Mouse (Mus musculus): ENCODE results near the gene Smpd3. TPM values are rescaled to one million over a fixed set of nuclear protein-coding genes. Genes with fewer than 3 reads are reported as not detected.

Gene Smpd3
- polyA plus RNA-seq, 2 experiments from 2014 or later: 0.07 TPM; not detected in 1

GRCm38 (mm10) chr8:106213959-106214358, 123.8 kb downstream of the Smpd3 start:
- no peak for ATAC-seq

- ATAC-seq: no peak
These were observed 126.4 kb downstream of the Smpd3 start for GRCm38 (mm10) chr8:106211421-106211820.

GRCm38 (mm10) chr8:106210821-106211345, 126.9 kb downstream of the Smpd3 start, which contains the start of the genes Slc7a6os and Prmt7:
Slc7a6os (minus strand) TSS chr8:106210935.
Prmt7 (plus strand) TSS chr8:106210936.
- ATAC-seq: peak; percentile 95

GRCm38 (mm10) chr8:106210035-106210731, 127.6 kb downstream of the Smpd3 start:
- peak; percentile 32 for ATAC-seq

Other genes with a start within 250 kb of the Smpd3 start
- gene Esrp2, start 201.0 kb downstream of the Smpd3 start, polyA plus RNA-seq (2017; shearing (Covaris generic)): not detected
- gene Pla2g15, start 187.6 kb downstream of the Smpd3 start, polyA plus RNA-seq (2017; shearing (Covaris generic)): 1 to 10 TPM; 4.8 to 7.7 TPM
- gene Slc7a6, start 169.1 kb downstream of the Smpd3 start, polyA plus RNA-seq (2017; shearing (Covaris generic)): 10 to 100 TPM; 28.6 to 43.7 TPM
- gene Slc7a6os, start 127.1 kb downstream of the Smpd3 start, polyA plus RNA-seq (2017; shearing (Covaris generic)): 10 to 100 TPM; 24.6 to 28.9 TPM
- 10 to 100 TPM; 31.5 to 46.0 TPM for gene Prmt7, start 127.1 kb downstream of the Smpd3 start, polyA plus RNA-seq (2017; shearing (Covaris generic))
- 1 to 10 TPM; 4.1 to 6.1 TPM for gene Zfp90, start 77.3 kb upstream of the Smpd3 start, polyA plus RNA-seq (2017; shearing (Covaris generic))
- not detected for gene 6030452D12Rik, start 162.5 kb upstream of the Smpd3 start, polyA plus RNA-seq (2017; shearing (Covaris generic))
- gene Cdh3, start 172.9 kb upstream of the Smpd3 start, polyA plus RNA-seq (2017; shearing (Covaris generic)): not detected
- 10 to 100 TPM; 22.4 to 46.0 TPM for gene Gm10073, start 235.5 kb upstream of the Smpd3 start, polyA plus RNA-seq (2017; shearing (Covaris generic))